Mouse (Mus musculus) C2C12 (cell line): Measurements from ENCODE around the gene Acvr1. TPM values are rescaled to one million over a fixed set of nuclear protein-coding genes. Genes with fewer than 3 reads are reported as not detected.

Experiments
- H3K27me3 ChIP-seq: one replicate; pipeline ENCODE4 v1.6.1; 2011; ENCODE audit not compliant: control insufficient read depth, insufficient read depth, insufficient read length
- H3K36me3 ChIP-seq: one replicate; pipeline ENCODE4 v1.6.1; 2011; ENCODE audit not compliant: control insufficient read depth, insufficient read depth
- H3K4me3 ChIP-seq: one replicate; pipeline ENCODE4 v1.5.1; 2011; ENCODE audit warnings: mild to moderate bottlenecking, control low read depth; ENCODE audit not compliant: poor library complexity, insufficient read depth, severe bottlenecking
- H3K79me2 ChIP-seq: one replicate; pipeline ENCODE4 v1.6.1; 2011; ENCODE audit not compliant: control insufficient read depth, insufficient read depth
- H3K79me3 ChIP-seq: one replicate; pipeline ENCODE4 v1.6.1; 2011; ENCODE audit warnings: low read depth, control low read depth
- H3ac ChIP-seq: one replicate; pipeline ENCODE3; 2011; ENCODE audit warnings: low read depth; ENCODE audit not compliant: control insufficient read depth, insufficient read length
- CEBPB ChIP-seq: IDR thresholded peaks from one replicate; pipeline ENCODE4 v1.6.1; 2011; ENCODE audit warnings: low read depth, mild to moderate bottlenecking, control low read depth, moderate library complexity
- CTCF ChIP-seq: IDR thresholded peaks from one replicate; pipeline ENCODE4 v1.5.1; 2011; ENCODE audit not compliant: control insufficient read depth, insufficient read depth, insufficient read length
- FOSL1 ChIP-seq: IDR thresholded peaks from one replicate; pipeline ENCODE4 v1.8.0; 2011; ENCODE audit warnings: mild to moderate bottlenecking, low read length; ENCODE audit not compliant: poor library complexity, insufficient read depth, severe bottlenecking
- MAX ChIP-seq: IDR thresholded peaks from one replicate; pipeline ENCODE4 v1.6.1; 2011; ENCODE audit warnings: mild to moderate bottlenecking, control low read depth
- MYOD1 ChIP-seq: IDR thresholded peaks from one replicate; pipeline ENCODE4 v1.6.1; 2011; ENCODE audit warnings: low read depth; ENCODE audit not compliant: control insufficient read depth, insufficient read length
- MYOG ChIP-seq: IDR thresholded peaks from one replicate; pipeline ENCODE4 v1.6.1; 2011; ENCODE audit not compliant: control insufficient read depth, insufficient read length; ENCODE audit errors: extremely low read depth
- USF1 ChIP-seq: IDR thresholded peaks from one replicate; pipeline ENCODE4 v1.6.1; 2011; ENCODE audit warnings: low read depth, mild to moderate bottlenecking, control low read depth, moderate library complexity
- polyA plus RNA-seq: library from polyadenylated mRNA; unstranded; fragments of >200 nt; fragmentation: generic; extraction: Trizol; gene quantifications from one replicate; pipeline ENCODE4 v1.2.1, GENCODE M21; 2012; ENCODE audit warnings: missing spikeins

Acvr1 gene
- polyA plus RNA-seq, 1 experiment: 37.2 TPM

DNA sequence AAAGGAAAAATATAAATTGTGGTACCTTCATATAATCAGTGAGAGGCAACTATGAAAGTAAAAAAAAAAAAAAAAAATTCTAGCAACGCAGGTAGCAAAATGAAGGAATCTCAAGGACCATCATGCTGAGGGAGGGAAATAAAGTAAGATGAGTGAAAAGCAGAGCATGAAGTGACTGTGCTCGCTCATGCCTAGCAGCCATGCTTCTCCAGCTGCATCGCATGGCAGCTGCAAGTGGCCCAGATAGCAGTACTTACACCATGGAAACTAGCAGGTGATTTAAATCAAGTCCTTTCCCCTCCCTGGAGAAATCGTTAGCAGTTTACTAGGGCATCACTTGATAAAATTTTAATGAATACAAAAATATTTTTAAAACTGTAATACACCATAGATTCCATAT, 34.4 kb upstream of the Acvr1 start:
- Histone ChIP-seq H3K79me3 (no peaks in the 10 kb centered on the region), H3ac (no peak overlapping the region), H3K4me3 (no peak overlapping the region), H3K27me3 (no peaks in the 10 kb centered on the region), H3K36me3 (no peaks in the 10 kb centered on the region), H3K79me2 (no peaks in the 10 kb centered on the region)
- TF ChIP-seq MAX (no peak), FOSL1 (no peak), CTCF (no peak), MYOD1 (no peak), USF1 (no peak), MYOG (no peak), CEBPB (no peak)

DNA sequence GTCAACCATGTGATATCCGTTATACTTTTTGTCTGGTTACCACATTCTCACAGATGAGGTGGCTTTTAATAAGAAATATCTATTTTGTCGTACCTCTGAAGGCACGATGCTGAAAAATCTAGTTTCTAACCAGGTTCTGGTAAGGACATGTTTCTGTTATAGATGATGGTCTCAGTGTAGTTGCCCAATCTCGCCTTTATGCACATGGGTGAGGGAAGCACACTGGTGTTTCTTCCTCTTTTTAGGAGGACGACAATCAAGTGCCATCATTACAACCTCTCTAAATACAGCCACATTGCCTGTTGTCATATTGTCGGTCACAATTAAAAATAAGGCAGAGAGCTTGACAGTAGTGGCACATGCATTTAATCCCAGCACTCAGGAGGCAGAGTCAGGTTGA, 32.7 kb upstream of the Acvr1 start:
- TF ChIP-seq MYOD1: no peak
- H3K79me2 ChIP-seq: no peaks in the 10 kb centered on the region
- no peak overlapping the region for H3ac ChIP-seq
- no peaks in the 10 kb centered on the region for H3K79me3 ChIP-seq
- H3K36me3 ChIP-seq: no peaks in the 10 kb centered on the region
- H3K4me3 ChIP-seq: no peak overlapping the region
- H3K27me3 ChIP-seq: no peaks in the 10 kb centered on the region

DNA sequence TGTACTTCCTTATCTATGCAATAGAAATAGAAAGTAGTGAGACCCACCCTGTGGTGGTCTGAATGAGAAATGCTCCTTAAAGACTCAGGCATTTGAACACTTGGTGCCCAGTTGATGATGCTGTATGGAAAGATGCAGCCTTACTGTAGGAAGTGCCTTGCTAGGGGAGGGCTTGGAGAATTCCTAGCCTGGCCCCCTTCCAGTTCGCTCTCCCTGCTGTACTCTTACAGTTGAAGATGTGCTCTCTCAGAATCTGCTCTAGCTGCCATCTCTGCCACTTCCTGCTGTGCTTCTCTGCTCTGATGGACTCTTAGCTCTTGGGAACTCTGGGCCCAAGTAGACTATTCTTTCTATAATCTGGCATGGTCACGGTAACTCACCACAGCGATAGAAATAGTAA, 30.6 kb upstream of the Acvr1 start:
- H3K79me2 ChIP-seq: no peaks in the 10 kb centered on the region

DNA sequence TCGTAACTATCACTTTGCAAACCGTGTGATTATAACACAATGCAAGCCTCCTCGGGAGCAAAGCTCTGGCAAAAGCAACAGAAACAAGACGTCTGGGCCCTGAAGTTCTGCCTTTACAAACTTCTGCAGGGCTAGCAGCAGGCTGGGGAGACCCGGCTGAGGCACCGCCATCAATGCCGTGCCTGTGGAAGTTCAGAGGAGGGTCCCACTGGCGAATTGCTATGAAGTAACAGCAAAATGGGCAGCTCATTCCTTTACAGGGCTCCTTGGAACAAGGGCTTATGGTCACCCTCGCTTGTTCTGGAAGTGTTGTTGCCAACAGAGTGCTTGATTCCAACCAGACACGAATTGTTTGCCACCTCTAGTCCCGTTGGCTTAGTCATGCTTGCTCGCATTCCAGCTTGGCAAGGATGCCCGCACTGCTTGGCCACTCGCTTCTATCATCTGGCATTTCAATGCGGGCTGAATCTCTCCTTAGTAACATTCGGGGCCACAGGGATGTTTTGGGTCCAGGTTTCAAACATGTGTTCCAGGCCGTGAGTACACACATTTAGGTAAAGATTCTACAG, 29.9 kb upstream of the Acvr1 start:
- H3K36me3 ChIP-seq: no peaks in the 10 kb centered on the region
- no peak for TF ChIP-seq CTCF
- TF ChIP-seq USF1: no peak
- TF ChIP-seq CEBPB: no peak
- no peak for TF ChIP-seq MAX
- TF ChIP-seq FOSL1: no peak
- TF ChIP-seq MYOD1: no peak
- no peak for TF ChIP-seq MYOG
- no peaks in the 10 kb centered on the region for H3K27me3 ChIP-seq
- H3ac ChIP-seq: no peak overlapping the region
- no peak overlapping the region for H3K4me3 ChIP-seq
- no peaks in the 10 kb centered on the region for H3K79me3 ChIP-seq
- H3K79me2 ChIP-seq: no peaks in the 10 kb centered on the region

More for the DNA sequence above, 30.6 kb upstream of the Acvr1 start:
- H3ac ChIP-seq: no peak overlapping the region
- TF ChIP-seq FOSL1 (no peak), CTCF (no peak), MYOD1 (no peak), CEBPB (no peak), USF1 (no peak), MAX (no peak), MYOG (no peak)
- no peaks in the 10 kb centered on the region for H3K79me3 ChIP-seq
- H3K27me3 ChIP-seq: no peaks in the 10 kb centered on the region
- no peaks in the 10 kb centered on the region for H3K36me3 ChIP-seq
- H3K4me3 ChIP-seq: no peak overlapping the region

DNA sequence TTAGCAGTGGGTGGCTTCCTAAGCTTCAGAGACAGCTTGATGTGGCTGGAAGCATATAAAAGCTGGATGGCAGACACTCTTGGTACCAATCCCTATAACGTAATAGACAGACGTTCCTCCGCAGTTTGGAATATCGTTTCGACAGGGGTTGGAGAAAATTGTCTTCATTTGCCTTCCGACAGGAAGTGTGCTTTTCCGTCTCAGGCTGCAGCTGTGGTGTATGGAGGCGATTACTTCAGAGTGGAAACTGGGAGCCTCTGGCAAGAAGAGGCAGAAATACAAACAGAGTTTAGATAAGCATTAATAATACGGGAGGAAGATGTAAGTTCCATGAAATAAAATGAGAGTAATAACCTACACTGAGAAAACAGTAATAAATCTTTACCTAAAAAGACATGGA, 28.4 kb upstream of the Acvr1 start:
- no peaks in the 10 kb centered on the region for H3K27me3 ChIP-seq
- no peak overlapping the region for H3ac ChIP-seq
- no peaks in the 10 kb centered on the region for H3K36me3 ChIP-seq
- no peak overlapping the region for H3K4me3 ChIP-seq
- no peaks in the 10 kb centered on the region for H3K79me2 ChIP-seq
- H3K79me3 ChIP-seq: no peaks in the 10 kb centered on the region
- no peak for TF ChIP-seq CEBPB
- TF ChIP-seq MAX: no peak
- TF ChIP-seq CTCF: no peak
- no peak for TF ChIP-seq USF1
- no peak for TF ChIP-seq MYOD1
- no peak for TF ChIP-seq MYOG
- TF ChIP-seq FOSL1: no peak

DNA sequence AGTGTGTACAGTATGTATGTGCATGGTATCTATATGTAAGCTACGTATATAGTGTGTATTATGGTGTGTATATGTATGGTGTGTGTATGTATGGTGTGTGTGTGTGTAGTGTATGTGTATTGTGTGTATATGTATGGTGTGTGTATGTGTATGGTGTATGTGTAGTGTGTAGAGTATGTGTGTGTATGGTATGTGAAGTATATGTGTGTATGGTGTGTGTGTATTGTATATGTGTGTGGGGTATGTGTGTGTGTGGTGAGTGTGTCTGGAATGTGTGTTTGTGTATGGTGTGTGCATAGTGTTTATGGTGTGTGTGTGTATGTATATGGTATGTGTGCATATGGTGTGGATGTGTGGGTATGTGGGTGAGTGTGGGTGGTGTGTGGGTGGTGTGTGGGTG, 23.1 kb upstream of the Acvr1 start:
- H3K27me3 ChIP-seq: no peaks in the 10 kb centered on the region
- no peaks in the 10 kb centered on the region for H3K79me3 ChIP-seq
- TF ChIP-seq CEBPB (no peak), CTCF (no peak), USF1 (no peak), MYOG (no peak), MYOD1 (no peak), MAX (no peak), FOSL1 (no peak)
- no peaks in the 10 kb centered on the region for H3K79me2 ChIP-seq
- no peak overlapping the region for H3ac ChIP-seq
- H3K4me3 ChIP-seq: no peak overlapping the region
- no peaks in the 10 kb centered on the region for H3K36me3 ChIP-seq
